ENCODE assay signal across 8 mouse cellular contexts in the genomic region with DNA sequence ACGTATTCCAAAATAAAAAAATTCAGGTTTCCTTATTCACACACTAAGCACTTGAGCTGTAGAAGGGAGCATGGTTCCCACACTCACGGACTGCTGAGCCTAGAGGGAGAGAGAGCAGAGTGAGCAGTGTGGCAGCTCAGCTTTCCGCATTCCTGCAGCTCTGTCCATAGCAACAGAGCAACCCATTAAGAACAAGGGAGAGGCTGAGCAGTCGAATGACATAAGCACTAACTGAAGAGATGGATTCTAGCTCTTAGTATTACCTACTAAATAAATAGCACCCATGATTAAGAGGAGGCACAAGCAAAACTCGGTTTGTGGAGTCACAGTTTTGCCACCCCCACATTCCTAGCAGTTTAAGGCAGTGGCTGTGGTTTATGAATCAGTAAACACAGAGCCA. TPM values are rescaled to one million over a fixed set of nuclear protein-coding genes. Genes with fewer than 3 reads are reported as not detected.
DNase-seq lines count a peak whose midpoint lies in the region; ATAC-seq lines count a peak whose summit lies in the region.

No protein-coding gene starts in this region.

- no peak overlapping the region for H3K27ac ChIP-seq in embryonic facial prominence, embryonic 11.5 days (replicated peaks; ENCODE audit: low read depth, low read length)
- no peak overlapping the region for H3K27ac ChIP-seq in embryonic facial prominence, embryonic 10.5 days (replicated peaks)

- no peak; the same call in 1 of the 2 replicates for ATAC-seq in embryonic facial prominence, embryonic 11.5 days (replicated peaks; ENCODE audit: insufficient number of reproducible peaks, low FRiP score, low TSS enrichment, low read depth)

- no peak overlapping the region for H3K4me2 ChIP-seq in embryonic facial prominence, embryonic 11.5 days (ENCODE audit: low read depth, low read length)

- no peaks in the 10 kb centered on the region for H3K36me3 ChIP-seq in embryonic facial prominence, embryonic 11.5 days (replicated peaks; ENCODE audit: control insufficient read depth, insufficient read depth, low read depth, low read length)
- H3K36me3 ChIP-seq in embryonic facial prominence, embryonic 10.5 days (replicated peaks): peaks cover 81% of the 10 kb centered on the region

- no peaks in the 10 kb centered on the region for H3K9me3 ChIP-seq in embryonic facial prominence, embryonic 11.5 days (replicated peaks; ENCODE audit: control insufficient read depth, low read length)
- H3K9me3 ChIP-seq in embryonic facial prominence, embryonic 10.5 days: no peaks in the 10 kb centered on the region

- H3K27me3 ChIP-seq in embryonic facial prominence, embryonic 11.5 days (ENCODE audit: control insufficient read depth, insufficient read depth, low read length): no peaks in the 10 kb centered on the region
- no peaks in the 10 kb centered on the region for H3K27me3 ChIP-seq in embryonic facial prominence, embryonic 10.5 days (replicated peaks; ENCODE audit: low read depth, poor library complexity, severe bottlenecking)

- H3K9ac ChIP-seq in embryonic facial prominence, embryonic 11.5 days (replicated peaks; ENCODE audit: low read length): no peak overlapping the region

- peak; percentile 15 for DNase-seq in embryonic facial prominence, embryonic 11.5 days (ENCODE audit: low spot score)
- DNase-seq in embryonic facial prominence, embryonic 10.5 days (ENCODE audit: low spot score): no peak
- peak; percentile 17 to 23 for DNase-seq in right cerebral cortex, adult 2 months (ENCODE audit: low spot score in 2 of 2)
- DNase-seq in right cerebral cortex, postnatal 25 days: no peak
- peak; percentile 58 for DNase-seq in mesoderm, embryonic 11.5 days (ENCODE audit: low read depth, low spot score)
- no peak for DNase-seq in cerebellum, adult 18-20 months
- DNase-seq in spleen, postnatal 4 days (ENCODE audit: low spot score in 2 of 2): no peak
- no peak for DNase-seq in urinary bladder, adult 2 months (ENCODE audit: low spot score)

- H3K4me1 ChIP-seq in embryonic facial prominence, embryonic 11.5 days (ENCODE audit: control insufficient read depth, insufficient read depth, low read length): no peaks in the 10 kb centered on the region
- no peaks in the 10 kb centered on the region; the same call in 1 of the 2 replicates for H3K4me1 ChIP-seq in embryonic facial prominence, embryonic 10.5 days

- 47% methylated on average over 5 of the region's 5 CpGs for WGBS in embryonic facial prominence, embryonic 11.5 days
- WGBS in embryonic facial prominence, embryonic 10.5 days: 41% methylated on average over 5 of the region's 5 CpGs

- H3K4me3 ChIP-seq in embryonic facial prominence, embryonic 11.5 days (ENCODE audit: low read depth, low read length): no peak overlapping the region
- H3K4me3 ChIP-seq in embryonic facial prominence, embryonic 10.5 days: no peak overlapping the region

RNA-seq across cellular contexts. Expression of a gene that starts 34.2 kb away (rescaled TPM):
- 30.1 and 40.4 TPM in 2 replicates for polyA plus RNA-seq in embryonic facial prominence, embryonic 11.5 days (2014; fragmentation: Nextera tagmentation; extraction: Ambion mirVana)
- polyA plus RNA-seq in embryonic facial prominence, embryonic 10.5 days (2016; fragmentation: Nextera tagmentation; extraction: Ambion mirVana): 21.4 and 23.7 TPM in 2 replicates
- polyA plus RNA-seq in urinary bladder, adult 2 months (2012; rRNA removed): 6.3 and 7.0 TPM in 2 replicates

RNA-seq across cellular contexts. Expression of a gene that starts 35.1 kb away (rescaled TPM):
- 33.3 and 34.0 TPM in 2 replicates for polyA plus RNA-seq in embryonic facial prominence, embryonic 11.5 days (2014; fragmentation: Nextera tagmentation; extraction: Ambion mirVana)
- polyA plus RNA-seq in embryonic facial prominence, embryonic 10.5 days (2016; fragmentation: Nextera tagmentation; extraction: Ambion mirVana): 26.7 and 27.8 TPM in 2 replicates
- 57.2 and 77.9 TPM in 2 replicates for polyA plus RNA-seq in urinary bladder, adult 2 months (2012; rRNA removed)

Comparison
In these comparisons a context has a peak if more than half of its experiments do, and no peak if none do; other contexts are left out.
1. DNase-seq: peak in embryonic facial prominence, embryonic 11.5 days (single experiment), right cerebral cortex, adult 2 months (2 of 2) and mesoderm, embryonic 11.5 days (single experiment); none in embryonic facial prominence, embryonic 10.5 days (single experiment), right cerebral cortex, postnatal 25 days (single experiment), cerebellum, adult 18-20 months (0 of 2), spleen, postnatal 4 days (0 of 2) and urinary bladder, adult 2 months (single experiment).